Mouse (Mus musculus) cerebral cortex, adult 2 months (tissue): ENCODE results near the gene Edem2.

Experiments
- WGBS: fragments of 180-500 bp; shearing (Covaris S2); methylation state at CpG from one replicate; pipeline ENCODE4 v1.1.7; 2018; 5-methylcytosine and 5-hydroxymethylcytosine counted together

Gene Edem2

DNA sequence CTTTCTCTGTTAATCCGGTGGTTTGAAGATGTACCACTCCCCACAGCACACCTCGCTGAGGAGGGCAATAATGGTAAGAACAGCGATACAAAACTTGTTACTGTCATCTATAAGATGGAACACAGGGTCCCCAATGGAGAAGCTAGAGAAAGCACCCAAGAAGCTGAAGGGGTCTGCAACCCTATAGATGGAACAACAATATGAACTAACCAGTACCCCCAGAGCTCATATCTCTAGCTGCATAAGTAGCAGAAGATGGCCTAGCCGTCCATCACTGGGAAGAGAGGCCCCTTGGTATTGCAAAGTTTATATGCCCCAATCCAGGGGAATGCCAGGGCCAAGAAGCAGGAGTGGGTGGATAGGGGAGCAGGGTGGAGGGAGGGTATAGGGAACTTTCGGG is 6.5 kb upstream of the Edem2 start, which contains the start of gene Gm17581:
Gene Gm17581 (minus strand): TSS at position 101 of the 400 bp plus-strand sequence.
- 89% methylated on average over 5 of the region's 5 CpGs for WGBS

DNA sequence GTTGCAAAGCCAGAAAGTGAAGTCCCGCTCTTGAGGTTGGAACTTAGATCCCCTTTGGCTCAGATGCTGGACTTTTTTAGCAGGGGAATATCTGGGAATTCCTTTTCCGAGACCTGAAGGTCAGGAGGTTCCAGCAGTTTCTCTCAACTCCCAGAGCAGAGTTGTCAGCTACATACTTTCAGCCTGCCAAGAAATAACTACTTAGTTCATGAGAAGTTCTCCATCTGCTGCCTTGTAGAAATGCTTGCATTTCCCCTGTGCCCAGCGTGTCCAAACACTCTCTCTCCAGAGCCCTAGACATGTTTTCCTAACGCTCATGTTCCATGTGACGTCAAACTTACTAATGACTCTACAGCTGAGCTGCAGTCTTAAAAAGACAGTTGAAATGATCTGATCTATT is 5.8 kb upstream of the Edem2 start:
- WGBS: 80% methylated on average over 5 of the region's 5 CpGs

DNA sequence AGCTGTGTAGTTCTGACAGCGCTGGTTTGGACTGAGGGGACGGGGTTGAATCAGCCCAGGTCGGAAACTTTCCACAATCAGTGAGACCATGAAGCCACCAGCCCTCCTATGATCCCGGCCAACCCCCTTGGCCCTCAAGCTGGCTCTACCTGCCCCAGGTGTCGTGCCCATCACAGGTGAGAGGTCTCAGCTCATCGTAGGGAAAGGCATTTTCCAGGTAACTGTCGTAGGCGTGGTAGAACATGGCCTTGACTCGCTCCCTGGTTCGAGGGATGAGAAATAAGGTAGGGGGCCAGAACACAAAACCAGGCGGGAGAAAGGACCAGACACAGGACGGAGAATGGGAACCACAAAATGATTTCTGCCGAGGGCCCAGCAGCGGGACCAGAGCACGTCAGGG is 533 bp downstream of the Edem2 start:
- 5% methylated on average over 15 of the region's 15 CpGs for WGBS

DNA sequence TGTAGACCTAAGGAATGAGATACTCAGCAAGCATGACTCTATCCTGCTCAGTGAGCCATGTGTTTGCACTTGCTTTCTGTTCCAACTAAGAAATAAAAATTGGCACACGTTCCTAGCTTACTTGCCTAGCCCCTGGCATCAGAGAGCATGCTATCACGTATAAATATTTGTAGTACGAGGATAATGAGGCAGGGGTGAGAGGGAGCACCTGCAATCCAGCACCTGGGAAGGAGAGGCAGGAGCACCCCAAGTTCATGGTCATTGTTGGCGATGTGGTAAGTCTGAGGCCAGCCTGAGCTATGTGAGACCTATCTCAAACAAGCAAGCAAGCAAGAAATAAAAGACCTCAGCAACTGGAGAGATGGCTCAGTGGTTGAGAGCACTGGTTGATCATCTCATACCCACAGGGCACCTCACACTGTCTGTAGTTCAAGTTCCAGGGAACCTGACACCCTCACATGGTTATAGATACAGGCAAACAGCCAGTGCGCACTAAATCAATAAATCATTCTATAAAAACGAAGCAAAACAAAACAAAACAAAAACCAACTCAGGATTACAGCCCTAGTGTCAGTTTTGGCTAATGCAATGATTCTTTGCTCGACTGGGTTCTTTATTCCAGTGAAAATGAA is 1.4 kb downstream of the Edem2 start:
- WGBS: 66% methylated on average over 7 of the region's 7 CpGs

DNA sequence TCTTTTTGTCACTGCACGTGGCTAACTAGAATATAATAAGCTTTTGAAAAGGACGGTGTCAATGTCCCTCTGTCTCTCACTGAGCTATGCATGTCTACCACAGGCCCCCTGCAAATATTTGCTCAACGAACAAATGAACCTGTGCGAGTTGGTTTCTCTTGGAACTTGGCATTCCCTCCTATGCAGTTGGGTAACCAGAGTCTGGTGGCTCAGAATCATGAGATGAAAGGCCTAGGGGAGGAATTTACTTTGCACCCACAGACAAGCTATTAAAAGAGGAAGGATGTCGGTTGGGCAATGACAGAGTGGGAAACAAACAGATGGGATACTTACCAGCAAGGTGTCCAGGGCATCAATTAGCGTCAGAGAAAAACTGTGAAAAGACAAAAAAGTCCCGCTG is 3.0 kb downstream of the Edem2 start:
- 73% methylated on average over 7 of the region's 7 CpGs for WGBS

DNA sequence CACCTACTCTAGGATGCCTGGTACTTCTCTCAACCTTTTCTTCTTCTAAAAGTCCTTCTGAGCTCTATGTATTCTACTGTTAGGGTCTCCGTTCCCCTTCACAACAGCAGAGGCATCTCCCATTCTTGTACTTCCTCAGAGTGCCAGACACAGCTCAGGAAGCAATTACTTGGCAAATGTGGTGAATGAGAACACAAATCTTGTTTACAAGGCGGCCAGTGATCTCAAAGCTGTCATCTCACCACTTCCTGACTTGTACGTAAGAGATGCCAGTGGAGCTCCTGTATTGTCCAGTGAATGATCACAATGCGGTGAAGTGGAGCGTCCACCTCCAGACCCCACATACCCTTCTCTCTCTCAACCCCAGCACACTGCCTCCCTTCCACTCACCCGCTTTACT is 4.7 kb downstream of the Edem2 start:
- 87% methylated on average over 6 of the region's 6 CpGs for WGBS

DNA sequence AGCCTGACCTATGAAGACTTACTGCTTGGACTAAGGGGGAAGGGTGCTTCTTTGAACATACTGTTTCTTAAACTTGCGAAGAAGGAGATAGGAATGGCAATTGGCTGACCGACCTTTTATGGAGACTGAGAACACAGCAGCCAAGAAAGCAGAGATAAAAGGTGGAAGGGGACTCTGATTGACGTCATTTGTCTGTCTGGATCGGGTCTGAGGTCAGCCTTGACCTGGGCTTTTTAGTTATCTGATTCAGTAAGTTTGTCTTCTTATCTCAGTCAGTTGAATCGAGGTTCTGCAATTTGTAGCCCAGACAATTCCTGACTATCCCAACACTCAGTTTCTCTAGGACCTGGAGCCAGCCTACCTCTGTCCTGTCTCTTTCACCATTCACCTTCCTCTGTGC is 5.2 kb downstream of the Edem2 start:
- 89% methylated on average over 5 of the region's 5 CpGs for WGBS

DNA sequence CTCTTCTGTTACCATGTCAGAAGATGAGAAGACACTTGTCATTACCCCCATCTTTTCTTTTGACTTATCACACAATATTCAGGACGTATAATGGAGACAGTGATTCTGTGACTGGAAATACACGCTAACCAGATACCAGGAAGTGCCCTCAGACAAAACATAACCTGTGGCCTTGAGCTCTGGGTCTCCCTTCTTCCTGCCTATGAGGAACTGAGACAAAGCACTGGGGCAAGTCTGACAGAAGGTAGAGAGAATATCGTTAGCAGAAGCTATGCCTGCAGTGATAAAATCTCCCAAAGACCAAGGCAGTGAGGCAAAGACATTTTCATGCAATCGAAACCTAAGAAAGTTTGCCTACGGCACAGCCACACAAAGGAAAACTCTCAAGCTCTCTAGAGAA is 8.7 kb downstream of the Edem2 start:
- WGBS: 81% methylated on average over 5 of the region's 5 CpGs

DNA sequence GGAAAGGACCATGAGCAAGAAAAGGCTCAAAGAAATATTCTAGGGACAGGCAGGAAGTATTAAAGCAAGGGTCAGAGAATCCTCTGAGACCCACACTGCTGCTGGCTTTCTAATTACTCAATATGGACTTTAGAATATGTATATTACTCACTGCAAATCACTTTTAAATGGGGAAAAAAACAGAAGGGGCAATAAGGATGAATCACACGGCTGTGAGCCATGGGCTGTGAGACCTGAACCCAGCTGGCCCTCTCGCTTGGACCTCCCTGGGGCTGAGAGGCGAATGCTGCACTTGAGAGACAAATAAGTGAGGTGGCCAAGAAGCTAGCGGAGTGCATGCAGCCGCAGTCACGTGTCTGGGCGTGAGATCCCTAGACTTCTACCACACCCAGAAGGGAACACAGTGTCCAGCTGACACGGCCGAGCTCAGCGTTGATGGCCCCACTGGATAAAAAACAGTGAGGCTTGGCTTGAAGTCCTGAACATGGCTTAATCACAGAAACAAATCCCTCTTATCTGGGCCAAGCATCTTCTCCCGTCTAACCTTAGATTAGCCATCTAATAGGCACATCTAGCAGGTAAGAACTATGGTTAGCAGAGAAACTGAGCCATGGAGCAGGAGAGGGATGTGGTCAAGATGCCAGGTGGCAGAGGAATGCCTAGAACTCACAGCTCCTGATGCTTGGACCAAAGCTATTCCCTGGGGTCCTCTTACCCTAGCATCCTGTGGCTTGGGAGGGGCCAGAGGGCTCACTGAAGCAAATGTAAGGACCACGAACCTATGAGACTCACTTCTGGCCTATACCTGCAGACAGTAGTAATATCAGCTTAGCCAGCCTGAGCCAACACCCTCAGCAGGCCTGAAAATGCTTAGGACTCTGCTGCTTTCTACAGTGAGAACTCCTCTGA is 11.9 kb downstream of the Edem2 start:
- WGBS: 91% methylated on average over 12 of the region's 12 CpGs

DNA sequence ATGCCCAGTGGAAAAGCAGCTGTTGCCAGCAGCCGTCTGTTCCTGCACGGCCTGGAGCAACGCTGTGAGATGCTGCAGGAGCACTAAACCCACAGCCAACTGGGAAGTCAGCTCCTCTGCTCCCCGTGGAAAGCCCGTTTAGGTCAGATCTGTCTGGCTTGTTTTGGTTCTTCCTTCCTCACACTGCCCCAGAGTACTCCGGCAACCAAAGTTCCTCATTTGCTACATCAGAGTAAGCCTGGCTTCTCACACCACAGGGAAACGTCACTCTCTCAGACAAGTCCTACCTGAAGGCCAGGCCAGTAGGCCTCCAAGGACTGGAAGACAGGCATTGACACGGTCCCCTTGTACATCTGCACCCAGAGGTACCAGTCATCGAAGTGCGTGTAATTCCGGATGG is 18.7 kb downstream of the Edem2 start:
- WGBS: 88% methylated on average over 11 of the region's 11 CpGs

DNA sequence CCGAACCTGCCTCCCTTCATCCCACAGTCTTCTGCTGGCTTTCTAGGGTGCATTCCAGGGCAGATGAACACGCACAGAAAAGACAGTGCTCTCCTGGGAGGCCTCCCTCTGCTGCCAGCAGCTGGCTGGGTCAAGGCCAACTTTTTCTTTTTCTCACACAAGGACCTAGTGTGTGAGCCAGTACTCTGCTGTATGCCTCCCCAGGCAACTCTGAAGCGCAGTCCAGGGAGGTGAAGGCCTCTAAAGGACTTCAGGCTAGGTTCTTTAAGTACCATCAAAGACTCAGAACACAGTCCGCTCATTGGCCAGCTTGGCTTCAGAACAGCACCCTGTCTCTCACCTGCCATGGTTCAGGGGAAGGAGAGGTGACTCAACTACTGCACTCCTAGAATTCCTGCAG is 22.0 kb downstream of the Edem2 start:
- 53% methylated on average over 4 of the region's 4 CpGs for WGBS

DNA sequence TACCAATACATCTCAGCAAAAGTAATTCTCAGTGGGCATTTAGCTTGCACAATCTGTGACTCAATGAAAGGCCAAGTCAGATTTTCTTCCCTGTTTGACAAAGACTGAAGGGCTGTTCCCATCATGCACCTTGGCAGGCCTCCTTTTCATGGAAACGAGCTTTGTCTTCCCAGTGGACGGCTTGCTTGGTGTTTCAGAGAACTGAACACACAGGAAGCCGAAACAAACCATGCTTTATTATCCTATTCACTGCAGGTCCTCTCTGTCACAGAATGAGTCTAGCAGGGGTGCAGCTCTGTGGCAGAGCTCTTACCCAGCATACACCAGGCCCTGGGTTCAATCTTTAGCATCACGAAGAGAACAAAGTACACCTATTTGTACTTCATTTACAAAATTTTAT is 25.6 kb downstream of the Edem2 start:
- WGBS: 49% methylated on average over 4 of the region's 4 CpGs

DNA sequence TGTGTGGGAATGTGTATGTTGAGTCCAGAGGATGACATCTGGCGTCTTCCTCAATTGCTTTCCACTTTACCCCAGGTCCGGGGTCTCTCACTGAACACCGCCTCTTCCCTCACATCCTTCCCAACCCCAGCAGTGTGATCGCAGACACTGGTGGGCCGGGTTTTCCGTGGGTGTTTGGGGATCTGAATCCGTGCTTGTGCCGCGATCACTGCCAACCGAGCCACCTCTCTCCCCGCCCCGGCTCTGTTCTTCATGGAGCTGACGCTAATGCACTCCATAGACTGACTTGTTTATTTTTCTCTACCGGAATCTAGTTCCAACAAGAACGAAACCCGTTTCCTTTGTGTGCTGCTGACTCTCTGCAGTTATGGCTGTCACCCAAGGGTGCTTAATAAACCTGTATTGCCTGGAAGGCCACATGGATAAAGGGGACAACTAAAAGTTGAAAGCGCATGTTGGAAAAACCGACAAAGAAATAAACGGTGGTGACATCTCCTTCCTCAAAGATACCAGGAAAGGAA is 27.8 kb downstream of the Edem2 start:
- 79% methylated on average over 19 of the region's 19 CpGs for WGBS

DNA sequence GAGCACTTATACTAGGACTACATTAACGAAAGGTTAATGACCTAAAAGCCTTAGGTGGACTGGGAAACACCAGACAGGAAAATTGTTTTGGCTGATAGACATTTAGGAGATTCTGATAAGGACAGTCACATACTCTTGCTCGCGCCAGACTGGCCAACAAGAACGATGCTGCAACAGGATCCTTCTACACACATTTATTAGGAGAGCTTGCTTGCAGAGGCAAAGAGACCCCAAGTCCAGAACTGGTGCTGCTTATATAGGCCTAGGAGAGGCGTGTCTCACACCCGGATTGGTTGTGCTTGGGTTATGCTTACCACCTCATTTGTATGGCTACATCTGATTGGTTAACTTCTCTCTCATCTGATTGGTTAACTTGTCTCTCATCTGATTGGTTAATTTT is 30.8 kb downstream of the Edem2 start:
- 96% methylated on average over 6 of the region's 6 CpGs for WGBS

DNA sequence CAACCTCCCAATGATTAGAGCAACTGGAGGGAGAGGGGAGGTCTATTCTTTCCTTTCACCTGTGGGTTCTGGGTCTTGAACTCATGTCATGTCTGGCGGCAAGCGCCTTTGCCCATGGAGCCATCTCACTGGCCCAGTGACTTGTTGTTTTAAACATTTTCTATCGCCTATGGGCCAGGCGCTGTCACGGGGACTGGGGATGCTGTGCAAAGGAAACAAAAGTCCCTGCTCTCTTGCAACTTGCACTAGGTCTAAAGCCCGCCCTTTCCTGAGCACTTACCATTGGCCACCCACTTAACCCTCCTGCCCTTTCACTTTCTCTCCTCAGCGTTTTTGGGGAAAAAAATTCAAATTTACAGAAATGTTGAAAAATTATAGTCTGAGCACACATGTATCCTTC is 32.4 kb downstream of the Edem2 start:
- 79% methylated on average over 7 of the region's 7 CpGs for WGBS

DNA sequence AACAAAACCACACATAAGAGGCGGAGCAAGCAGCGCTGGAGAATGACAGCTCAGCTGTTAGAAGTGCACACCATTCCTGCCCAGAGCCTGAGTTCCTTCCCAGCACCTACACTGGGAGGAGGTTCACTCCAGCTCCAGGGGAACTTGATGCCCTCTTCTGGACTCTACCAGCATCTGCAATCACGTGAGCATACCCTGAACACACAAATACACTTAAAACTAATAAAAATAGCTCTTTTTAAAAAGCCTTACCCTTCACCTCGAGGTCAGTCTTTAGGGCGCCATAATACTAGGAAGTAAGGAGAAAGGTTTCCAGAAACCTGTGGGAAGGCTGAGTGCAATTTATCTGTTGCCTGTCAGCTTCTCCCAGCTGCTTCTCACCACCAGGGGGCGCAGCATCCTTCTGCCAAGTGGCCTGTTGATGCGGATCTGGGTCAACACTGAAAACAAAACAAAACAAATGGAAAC is 33.1 kb downstream of the Edem2 start:
- 17% methylated on average over 7 of the region's 7 CpGs for WGBS

DNA sequence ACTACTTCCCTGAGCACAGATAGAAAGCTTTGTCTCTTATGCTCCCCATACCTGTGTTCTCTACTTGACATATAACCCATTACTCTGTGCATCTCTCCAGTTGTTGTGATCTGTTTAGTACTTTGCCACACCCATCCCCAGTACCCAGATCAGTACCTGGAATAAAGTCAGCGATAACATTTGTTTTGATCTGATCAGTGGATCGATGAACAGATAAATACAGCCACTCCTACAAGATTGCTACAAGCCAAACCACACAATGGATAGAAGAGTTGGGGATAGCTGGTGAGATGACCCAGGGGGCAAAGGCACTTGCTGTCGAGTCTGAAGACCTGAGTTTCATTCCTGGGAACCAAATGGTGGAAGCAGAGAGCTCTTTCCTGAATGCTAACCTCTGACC is 34.0 kb downstream of the Edem2 start:
- 85% methylated on average over 3 of the region's 3 CpGs for WGBS

DNA sequence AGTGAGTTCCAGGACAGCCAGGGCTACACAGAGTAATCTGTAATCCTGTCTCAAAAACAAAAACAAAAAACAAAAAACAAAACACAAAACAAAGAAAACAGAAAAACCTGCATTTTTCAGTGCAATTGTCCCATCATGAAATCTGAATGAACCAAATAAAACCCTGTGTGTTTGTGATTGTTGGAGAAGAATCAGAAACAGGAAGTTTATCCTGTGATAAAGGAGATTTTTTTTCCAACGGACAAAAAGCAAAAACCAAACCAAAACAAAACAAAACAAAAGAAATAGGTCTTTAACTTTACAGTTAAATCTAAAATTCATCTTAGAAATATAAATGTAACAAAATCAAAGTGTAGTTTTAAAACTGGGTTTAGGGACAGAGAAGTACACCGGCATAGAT is 34.7 kb downstream of the Edem2 start:
- WGBS: 53% methylated on average over 2 of the region's 2 CpGs

DNA sequence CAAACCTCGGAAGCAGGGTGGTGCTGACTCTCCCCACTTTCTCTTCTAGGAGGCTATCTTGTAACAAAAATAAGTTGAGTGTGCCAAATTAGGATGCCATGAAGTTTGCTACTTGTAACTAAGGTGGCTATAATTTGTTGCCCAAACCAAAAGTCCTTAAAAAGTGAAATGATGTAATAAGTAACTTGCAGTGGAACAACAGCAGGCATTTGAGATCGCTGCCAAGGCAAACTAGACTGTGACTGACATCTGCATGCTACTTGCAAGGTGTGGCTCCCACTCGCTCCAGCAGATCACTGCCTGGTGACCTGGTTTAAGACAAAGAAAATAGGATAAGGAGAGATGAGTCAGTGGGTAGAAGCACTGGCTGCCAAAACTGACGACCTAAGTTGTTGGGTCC is 36.1 kb downstream of the Edem2 start:
- 81% methylated on average over 4 of the region's 4 CpGs for WGBS

DNA sequence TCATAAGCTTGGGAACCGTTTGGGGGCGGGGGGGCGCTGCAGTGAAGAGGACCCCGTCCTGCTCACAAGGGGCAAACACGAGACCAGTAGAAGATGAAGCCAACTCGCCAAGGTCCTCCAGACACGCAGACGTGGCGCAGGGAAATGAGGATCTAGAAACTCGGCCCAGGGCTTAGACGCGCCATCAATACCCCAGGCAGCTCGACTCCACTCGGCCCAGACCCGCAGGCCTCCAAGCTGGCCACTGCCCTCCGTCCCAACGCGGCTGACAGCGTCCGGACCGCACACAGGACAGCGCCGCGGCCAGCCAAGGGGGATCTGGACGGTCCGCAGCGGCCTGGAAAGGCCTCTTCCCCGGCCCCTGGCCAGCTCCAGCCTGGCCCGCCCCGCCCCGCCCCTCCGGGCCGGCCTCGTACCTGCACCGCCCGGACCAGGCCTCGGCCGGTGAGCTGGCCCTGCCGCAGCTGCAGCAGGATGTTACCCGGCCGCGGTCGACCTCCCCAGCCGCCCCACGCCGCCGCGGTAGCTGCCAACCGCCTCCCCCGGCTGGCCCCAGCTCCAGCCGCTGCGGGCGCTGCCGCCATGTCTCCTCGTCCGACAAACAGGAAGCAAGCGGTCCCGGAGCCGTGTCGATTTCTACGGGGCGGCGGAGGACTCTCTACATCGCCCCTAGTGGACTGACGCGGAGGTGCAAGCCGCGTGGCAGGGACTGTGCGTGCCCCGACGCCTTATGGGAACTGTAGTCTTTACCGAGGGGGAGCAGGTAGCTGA is 37.4 kb downstream of the Edem2 start, which contains the start of gene Trpc4ap:
Gene Trpc4ap (minus strand): TSS at position 662 of the 771 bp plus-strand sequence.
- under 1% methylated on average over 69 of the region's 72 CpGs for WGBS

DNA sequence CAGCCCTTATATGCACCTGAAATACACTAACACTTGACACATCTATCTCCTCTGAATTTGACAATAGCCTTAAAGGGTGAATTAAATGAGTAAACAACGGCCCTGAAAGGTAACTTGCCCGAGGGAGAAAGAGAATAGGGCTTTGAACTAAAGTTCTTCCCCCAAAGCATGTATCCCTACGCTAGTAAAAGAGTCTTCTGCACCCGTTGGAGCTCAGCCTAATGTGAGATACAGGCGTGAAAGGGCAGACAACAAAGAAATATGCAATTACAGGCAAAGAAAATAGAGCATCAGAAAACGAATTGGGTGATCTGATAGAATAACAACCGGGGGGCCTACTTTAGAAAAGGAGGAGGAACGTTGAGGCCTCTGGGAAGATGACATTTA is 37.9 kb downstream of the Edem2 start:
- WGBS: under 1% methylated on average over 8 of the region's 8 CpGs

DNA sequence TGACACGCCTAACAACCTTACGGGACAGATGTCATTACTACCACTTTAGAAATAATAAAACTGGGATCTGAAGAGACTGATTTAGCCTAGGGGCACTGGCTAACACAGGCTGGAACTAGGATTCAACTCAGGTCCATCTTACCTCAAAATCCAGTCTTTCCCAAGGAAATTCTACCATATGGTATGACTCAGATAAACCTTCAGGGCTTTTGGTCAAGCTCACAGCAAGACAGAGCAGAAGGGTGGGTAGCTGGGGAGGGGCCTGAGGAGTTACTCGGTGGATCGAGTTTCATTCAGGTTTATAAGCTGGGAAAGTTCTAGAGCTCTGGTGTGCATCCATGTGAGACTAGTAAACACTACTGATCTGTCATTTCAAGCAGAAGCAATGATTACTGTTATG is 40.1 kb downstream of the Edem2 start:
- 67% methylated on average over 4 of the region's 4 CpGs for WGBS
